Mouse (Mus musculus) heart, embryonic 11.5 days (tissue): ENCODE measurements around the gene Ahcy. TPM values are rescaled to one million over a fixed set of nuclear protein-coding genes. Genes with fewer than 3 reads are reported as not detected.
"Not testable (repeated sequence)": the region's sequence is repeated elsewhere in the genome, so short reads cannot be mapped to it uniquely, and the experiment has no call there.

ENCODE experiments used
- ATAC-seq: fragments of 200-750 bp; cut with Nextera tagmentation; replicated peaks from 2 replicates; pipeline ENCODE4 v1.8.0; 2017; ENCODE audit warnings: moderate library complexity; ENCODE audit not compliant: insufficient number of reproducible peaks, low FRiP score, low TSS enrichment
- H3K27ac ChIP-seq: fragments of 300-500 bp; sonication (generic); 2 replicates; pipeline ENCODE4 v1.5.1; 2014; ENCODE audit warnings: mild to moderate bottlenecking, low read depth, low read length
- H3K27me3 ChIP-seq: fragments of 300-500 bp; sonication (generic); 2 replicates; pipeline ENCODE4 v1.6.1; 2014; ENCODE audit warnings: mild to moderate bottlenecking, low read length, mixed read lengths; ENCODE audit not compliant: control insufficient read depth, insufficient read depth
- H3K36me3 ChIP-seq: fragments of 300-500 bp; sonication (generic); 2 replicates; pipeline ENCODE4 v1.6.1; 2014; ENCODE audit warnings: mild to moderate bottlenecking, low read length, moderate library complexity, mixed read lengths; ENCODE audit not compliant: control insufficient read depth, insufficient read depth
- H3K4me1 ChIP-seq: fragments of 300-500 bp; sonication (generic); 2 replicates; pipeline ENCODE4 v1.6.1; 2014; ENCODE audit warnings: low read length; ENCODE audit not compliant: control insufficient read depth, insufficient read depth
- H3K4me2 ChIP-seq: fragments of 300-500 bp; sonication (generic); 2 replicates; pipeline ENCODE4 v1.6.1; 2014; ENCODE audit warnings: mild to moderate bottlenecking, moderate library complexity
- H3K4me3 ChIP-seq: fragments of 300-500 bp; sonication (generic); 2 replicates; pipeline ENCODE4 v1.5.1; 2014; ENCODE audit warnings: low read depth, low read length
- H3K9ac ChIP-seq: fragments of 300-500 bp; sonication (generic); 2 replicates; pipeline ENCODE4 v1.6.1; 2014; ENCODE audit warnings: mild to moderate bottlenecking, low read depth, low read length, moderate library complexity
- H3K9me3 ChIP-seq: fragments of 300-500 bp; sonication (generic); replicated peaks from 2 replicates; pipeline ENCODE4 v1.6.1; 2016; ENCODE audit warnings: low read length; ENCODE audit not compliant: control insufficient read depth
- whole genome bisulfite sequencing: fragments of 180-500 bp; shearing (Covaris S2); extraction: QIAGEN DNeasy Blood & Tissue Kit; methylation state at CpG from one replicate; pipeline ENCODE4 v1.1.7; 2014; ENCODE audit not compliant: insufficient replicate concordance; 5-methylcytosine and 5-hydroxymethylcytosine counted together
- polyA plus RNA-seq: library from polyadenylated mRNA; unstranded; fragments of >200 nt; fragmentation: Nextera tagmentation; extraction: Ambion mirVana; gene quantifications from 2 replicates; pipeline ENCODE4 v1.2.1, GENCODE M21; 2014

Ahcy gene
- polyA plus RNA-seq, 1 experiment from 2014 or later: 59.0 TPM

- H3K27me3 ChIP-seq: no peaks in the 10 kb centered on the region
- WGBS: 56% methylated on average over 7 of the region's 7 CpGs
- no peak overlapping the region for H3K4me2 ChIP-seq
- no peak overlapping the region for H3K27ac ChIP-seq
- H3K4me3 ChIP-seq: no peak overlapping the region
- H3K9me3 ChIP-seq: no peaks in the 10 kb centered on the region
- ATAC-seq: no peak
- H3K4me1 ChIP-seq: peaks cover 13% of the 10 kb centered on the region
- H3K9ac ChIP-seq: no peak overlapping the region
- no peaks in the 10 kb centered on the region for H3K36me3 ChIP-seq
Measured at GRCm38 (mm10) chr2:155047452-155048178, 26.7 kb downstream of the Ahcy start.

GRCm38 (mm10) chr2:155046803-155047202 is 27.5 kb downstream of the Ahcy start:
- WGBS: 78% methylated on average over 2 of the region's 2 CpGs
- no peak overlapping the region for H3K27ac ChIP-seq
- no peak overlapping the region for H3K4me3 ChIP-seq
- no peaks in the 10 kb centered on the region for H3K9me3 ChIP-seq
- H3K4me2 ChIP-seq: no peak overlapping the region
- no peaks in the 10 kb centered on the region for H3K27me3 ChIP-seq
- no peaks in the 10 kb centered on the region for H3K36me3 ChIP-seq
- H3K4me1 ChIP-seq: peaks cover 8% of the 10 kb centered on the region
- no peak for ATAC-seq
- no peak overlapping the region for H3K9ac ChIP-seq

- H3K27ac ChIP-seq: no peak overlapping the region
- no peak for ATAC-seq
- no peaks in the 10 kb centered on the region for H3K36me3 ChIP-seq
- H3K27me3 ChIP-seq: no peaks in the 10 kb centered on the region
- no peaks in the 10 kb centered on the region for H3K9me3 ChIP-seq
- no peak overlapping the region for H3K9ac ChIP-seq
- H3K4me1 ChIP-seq: peaks cover 2% of the 10 kb centered on the region
- 71% methylated on average over 3 of the region's 3 CpGs for WGBS
- H3K4me3 ChIP-seq: no peak overlapping the region
- no peak overlapping the region for H3K4me2 ChIP-seq
Measured at GRCm38 (mm10) chr2:155045075-155045474, 29.2 kb downstream of the Ahcy start.

GRCm38 (mm10) chr2:155044542-155044941 is 29.8 kb downstream of the Ahcy start:
- Histone ChIP-seq H3K27ac (no peak overlapping the region), H3K9me3 (no peaks in the 10 kb centered on the region), H3K4me2 (no peak overlapping the region), H3K27me3 (no peaks in the 10 kb centered on the region), H3K4me3 (no peak overlapping the region), H3K4me1 (no peaks in the 10 kb centered on the region), H3K9ac (no peak overlapping the region), H3K36me3 (no peaks in the 10 kb centered on the region)
- no peak for ATAC-seq
- 65% methylated on average over 3 of the region's 3 CpGs for whole genome bisulfite sequencing

- Histone ChIP-seq H3K9me3 (no peaks in the 10 kb centered on the region), H3K27ac (no peak overlapping the region), H3K4me3 (no peak overlapping the region), H3K4me1 (no peaks in the 10 kb centered on the region), H3K4me2 (no peak overlapping the region), H3K36me3 (no peaks in the 10 kb centered on the region), H3K27me3 (no peaks in the 10 kb centered on the region), H3K9ac (no peak overlapping the region)
- ATAC-seq: no peak
- WGBS: 62% methylated on average over 4 of the region's 4 CpGs
Measured at GRCm38 (mm10) chr2:155039956-155040355, 34.3 kb downstream of the Ahcy start.

- Histone ChIP-seq H3K27me3 (no peaks in the 10 kb centered on the region), H3K9me3 (no peaks in the 10 kb centered on the region), H3K4me1 (no peaks in the 10 kb centered on the region), H3K36me3 (no peaks in the 10 kb centered on the region), H3K4me2 (no peak overlapping the region), H3K27ac (no peak overlapping the region), H3K9ac (no peak overlapping the region), H3K4me3 (no peak overlapping the region)
- ATAC-seq: no peak
- 36% methylated on average over 19 of the region's 19 CpGs for WGBS
Measured at GRCm38 (mm10) chr2:155032938-155033710, 41.2 kb downstream of the Ahcy start.

- Histone ChIP-seq H3K27me3 (no peaks in the 10 kb centered on the region), H3K4me3 (no peak overlapping the region), H3K36me3 (no peaks in the 10 kb centered on the region), H3K4me1 (no peaks in the 10 kb centered on the region), H3K9me3 (no peaks in the 10 kb centered on the region), H3K9ac (no peak overlapping the region), H3K27ac (no peak overlapping the region), H3K4me2 (no peak overlapping the region)
- ATAC-seq: no peak
- 73% methylated on average over 7 of the region's 7 CpGs for WGBS
Measured at GRCm38 (mm10) chr2:155030831-155031230, 43.5 kb downstream of the Ahcy start.

GRCm38 (mm10) chr2:155020247-155020826 is 54.0 kb downstream of the Ahcy start:
- not testable (repeated sequence) for H3K27me3 ChIP-seq, H3K9ac ChIP-seq, ATAC-seq, H3K36me3 ChIP-seq, H3K9me3 ChIP-seq, H3K4me1 ChIP-seq, H3K27ac ChIP-seq, H3K4me3 ChIP-seq
- peak overlapping the region; percentile 71; the same call in 1 of the 2 replicates for H3K4me2 ChIP-seq
- WGBS: 27% methylated on average over 20 of the region's 20 CpGs
